Mouse (Mus musculus) kidney, adult 2 months (tissue): Measurements from ENCODE around the gene Olfr70.

Experiments used
- CTCF ChIP-seq: fragments of 200-500 bp; conservative IDR thresholded peaks from 2 replicates; pipeline ENCODE4 v1.5.1; 2011; ENCODE audit warnings: low read depth, mild to moderate bottlenecking, control low read depth, low read length, moderate library complexity, mixed read lengths; ENCODE audit not compliant: insufficient read depth, insufficient read length
- POLR2A ChIP-seq: fragments of 200-500 bp; IDR thresholded peaks from one replicate; pipeline ENCODE4 v1.6.1; 2011; ENCODE audit warnings: low read depth, low read length, control low read depth

- TF ChIP-seq CTCF (no peak), POLR2A (no peak)
Observed at GRCm38 (mm10) chr4:43657146-43657545, 43.5 kb downstream of the Olfr70 start.
